Mouse (Mus musculus): ENCODE data around the gene Asic2.

GRCm38 (mm10) chr11:81220786-81221185 lies 747.5 kb downstream of the Asic2 start:
- TF ChIP-seq RAD21 (IDR thresholded peaks at IDR 0.05; ENCODE audit: low read depth, low read length): no peak
- TF ChIP-seq CTCF (IDR thresholded peaks at IDR 0.05 in 2 of 3, conservative IDR thresholded peaks at IDR 0.05 in 1 of 3; ENCODE audit: control insufficient read depth in 1 of 3, insufficient read depth in 1 of 3, low read depth in 2 of 3, low read length in 3 of 3, poor library complexity in 1 of 3, severe bottlenecking in 1 of 3): no peak
- TF ChIP-seq E2F4 (IDR thresholded peaks at IDR 0.05; ENCODE audit: borderline replicate concordance, low read depth, low read length): no peak
- TF ChIP-seq MYC (IDR thresholded peaks at IDR 0.05; ENCODE audit: low read depth, low read length): no peak
- no peak for TF ChIP-seq SIN3A (IDR thresholded peaks at IDR 0.05; ENCODE audit: low read length)
- TF ChIP-seq ZMIZ1 (IDR thresholded peaks at IDR 0.05; ENCODE audit: low read depth, low read length): no peak
- TF ChIP-seq MEF2A (IDR thresholded peaks at IDR 0.05; ENCODE audit: extremely low read depth, insufficient replicate concordance, low read depth, low read length, poor library complexity, severe bottlenecking): no peak
- TF ChIP-seq POLR2A (IDR thresholded peaks at IDR 0.05; ENCODE audit: control insufficient read depth in 1 of 2, insufficient read depth in 1 of 2, low read depth in 1 of 2, low read length in 2 of 2, poor library complexity in 1 of 2): no peak
- TF ChIP-seq NRF1 (IDR thresholded peaks at IDR 0.05; ENCODE audit: insufficient read depth, low read depth, low read length, poor library complexity, severe bottlenecking): no peak
- TF ChIP-seq CHD1 (IDR thresholded peaks at IDR 0.05; ENCODE audit: low read depth, low read length): no peak
